Mouse (Mus musculus) cortical plate, adult 2 months (tissue): ENCODE results near the gene Man1c1.

Source experiments
- CTCF ChIP-seq: fragments of 200-500 bp; IDR thresholded peaks from 2 replicates; pipeline ENCODE4 v1.5.1; 2011; ENCODE audit warnings: mild to moderate bottlenecking, control low read depth, low read length; ENCODE audit not compliant: insufficient read depth; ENCODE audit errors: extremely low read depth
- POLR2A ChIP-seq: fragments of 200-500 bp; IDR thresholded peaks from 2 replicates; pipeline ENCODE4 v1.6.1; 2011; ENCODE audit warnings: mild to moderate bottlenecking, low read length, control low read depth; ENCODE audit not compliant: insufficient read depth; ENCODE audit errors: extremely low read depth

DNA sequence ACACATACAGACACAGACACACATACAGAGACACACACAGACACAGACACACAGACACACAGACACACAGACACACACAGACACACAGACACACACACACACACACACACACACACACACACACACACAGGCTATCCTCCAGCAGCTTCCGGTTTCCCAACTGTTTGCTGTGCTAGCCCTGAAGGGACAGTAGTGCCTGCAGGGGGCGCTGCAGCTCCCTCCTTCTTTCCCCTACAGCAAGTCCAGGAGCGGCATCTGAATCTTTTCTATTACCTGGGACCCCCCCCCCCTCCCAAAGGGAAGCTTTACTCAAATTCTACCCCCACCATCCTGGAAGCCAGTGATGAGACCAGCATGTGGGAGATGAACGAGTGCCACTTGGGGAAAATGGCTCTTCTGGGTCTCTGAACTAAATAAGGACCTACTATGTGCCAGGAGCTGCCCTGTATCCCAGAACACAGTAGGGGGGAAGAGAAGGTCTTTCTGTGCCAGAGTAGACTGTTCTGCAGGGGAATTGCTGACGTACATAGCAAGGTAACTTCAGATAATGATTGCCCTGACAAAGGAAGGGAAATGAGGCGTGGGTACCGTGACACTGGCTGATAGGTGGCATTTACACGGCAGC lies 148.0 kb downstream of the Man1c1 start:
- TF ChIP-seq CTCF = peak; percentile 47
- TF ChIP-seq POLR2A = no peak
